Mouse (Mus musculus) heart, embryonic 15.5 days (tissue): Measurements from ENCODE around the gene Ryr2. TPM values are rescaled to one million over a fixed set of nuclear protein-coding genes. Genes with fewer than 3 reads are reported as not detected.

Experiments used
- ATAC-seq: fragments of 200-750 bp; cut with Nextera tagmentation; replicated peaks from 2 replicates; pipeline ENCODE4 v1.8.0; 2017; ENCODE audit warnings: low read depth, moderate TSS enrichment; ENCODE audit not compliant: insufficient number of reproducible peaks, insufficient read depth, low FRiP score
- H3K27ac ChIP-seq: fragments of 300-500 bp; sonication (generic); 2 replicates; pipeline ENCODE4 v1.5.1; 2015; ENCODE audit warnings: mild to moderate bottlenecking, inconsistent platforms
- H3K27me3 ChIP-seq: fragments of 300-500 bp; sonication (generic); 2 replicates; pipeline ENCODE4 v1.6.1; 2015; ENCODE audit warnings: inconsistent platforms
- H3K36me3 ChIP-seq: fragments of 300-500 bp; sonication (generic); 2 replicates; pipeline ENCODE4 v1.6.1; 2015; ENCODE audit warnings: mild to moderate bottlenecking, inconsistent platforms
- H3K4me1 ChIP-seq: fragments of 300-500 bp; sonication (generic); replicated peaks from 2 replicates; pipeline ENCODE4 v1.6.1; 2015; ENCODE audit warnings: inconsistent platforms
- H3K4me2 ChIP-seq: fragments of 300-500 bp; sonication (generic); 2 replicates; pipeline ENCODE4 v1.6.1; 2015; ENCODE audit warnings: inconsistent platforms, mild to moderate bottlenecking, moderate library complexity
- H3K4me3 ChIP-seq: fragments of 300-500 bp; sonication (generic); 2 replicates; pipeline ENCODE4 v1.5.1; 2015; ENCODE audit warnings: mild to moderate bottlenecking, inconsistent platforms
- H3K9ac ChIP-seq: fragments of 300-500 bp; sonication (generic); 2 replicates; pipeline ENCODE4 v1.6.1; 2015; ENCODE audit warnings: mild to moderate bottlenecking, inconsistent platforms
- H3K9me3 ChIP-seq: fragments of 300-500 bp; sonication (generic); replicated peaks from 2 replicates; pipeline ENCODE4 v1.6.1; 2016; ENCODE audit warnings: inconsistent platforms
- WGBS: fragments of 180-500 bp; shearing (Covaris S2); methylation state at CpG from one replicate; pipeline ENCODE4 v1.1.7; 2015; ENCODE audit warnings: mixed read lengths; 5-methylcytosine and 5-hydroxymethylcytosine counted together
- polyA plus RNA-seq: library from polyadenylated mRNA; unstranded; fragments of >200 nt; fragmentation: Nextera tagmentation; extraction: Ambion mirVana; gene quantifications from 2 replicates; pipeline ENCODE4 v1.2.1, GENCODE M21; 2015

The Ryr2 gene
- polyA plus RNA-seq, 1 experiment from 2014 or later, result 30.0 TPM

GRCm38 (mm10) chr13:11542546-11542945, 564.2 kb downstream of the Ryr2 start:
- Histone ChIP-seq H3K36me3 (no peaks in the 10 kb centered on the region), H3K4me3 (no peak overlapping the region), H3K9ac (no peak overlapping the region), H3K4me1 (no peaks in the 10 kb centered on the region), H3K27me3 (no peaks in the 10 kb centered on the region), H3K9me3 (no peaks in the 10 kb centered on the region), H3K4me2 (no peak overlapping the region), H3K27ac (no peak overlapping the region)
- WGBS, result 77% methylated on average over 3 of the region's 3 CpGs
- ATAC-seq, result no peak

- Histone ChIP-seq H3K4me1 (no peaks in the 10 kb centered on the region), H3K27me3 (no peaks in the 10 kb centered on the region), H3K27ac (no peak overlapping the region), H3K4me2 (no peak overlapping the region), H3K4me3 (no peak overlapping the region), H3K9me3 (no peaks in the 10 kb centered on the region), H3K9ac (no peak overlapping the region), H3K36me3 (no peaks in the 10 kb centered on the region)
- WGBS, result 47% methylated on average over 1 of the region's 1 CpGs
- ATAC-seq, result no peak
Observed at GRCm38 (mm10) chr13:11536851-11537250, 569.9 kb downstream of the Ryr2 start.

- H3K4me2 ChIP-seq, result no peak overlapping the region
- no peak overlapping the region for H3K9ac ChIP-seq
- H3K27ac ChIP-seq, result no peak overlapping the region
- ATAC-seq, result no peak
- H3K9me3 ChIP-seq, result no peaks in the 10 kb centered on the region
- H3K36me3 ChIP-seq, result no peaks in the 10 kb centered on the region
- 76% methylated on average over 3 of the region's 3 CpGs for WGBS
- no peaks in the 10 kb centered on the region for H3K4me1 ChIP-seq
- no peak overlapping the region for H3K4me3 ChIP-seq
- no peaks in the 10 kb centered on the region for H3K27me3 ChIP-seq
Observed at GRCm38 (mm10) chr13:11535874-11536273, 570.9 kb downstream of the Ryr2 start.

- no peak for ATAC-seq
- Histone ChIP-seq H3K36me3 (no peaks in the 10 kb centered on the region), H3K27me3 (no peaks in the 10 kb centered on the region), H3K4me1 (no peaks in the 10 kb centered on the region), H3K9me3 (no peaks in the 10 kb centered on the region), H3K4me2 (no peak overlapping the region), H3K4me3 (no peak overlapping the region), H3K9ac (no peak overlapping the region), H3K27ac (no peak overlapping the region)
- 41% methylated on average over 2 of the region's 2 CpGs for WGBS
Observed at GRCm38 (mm10) chr13:11533265-11533664, 573.5 kb downstream of the Ryr2 start.

- Histone ChIP-seq H3K36me3 (no peaks in the 10 kb centered on the region), H3K4me1 (no peaks in the 10 kb centered on the region), H3K27ac (no peak overlapping the region), H3K4me2 (no peak overlapping the region), H3K27me3 (no peaks in the 10 kb centered on the region), H3K4me3 (no peak overlapping the region), H3K9me3 (no peaks in the 10 kb centered on the region), H3K9ac (no peak overlapping the region)
- WGBS, result 70% methylated on average over 7 of the region's 7 CpGs
- no peak for ATAC-seq
Observed at GRCm38 (mm10) chr13:11532014-11532890, 574.5 kb downstream of the Ryr2 start.

- 78% methylated on average over 4 of the region's 4 CpGs for WGBS
- no peaks in the 10 kb centered on the region for H3K4me1 ChIP-seq
- no peak overlapping the region for H3K9ac ChIP-seq
- no peaks in the 10 kb centered on the region for H3K36me3 ChIP-seq
- H3K27me3 ChIP-seq, result no peaks in the 10 kb centered on the region
- ATAC-seq, result no peak
- no peaks in the 10 kb centered on the region for H3K9me3 ChIP-seq
- no peak overlapping the region for H3K27ac ChIP-seq
- no peak overlapping the region for H3K4me3 ChIP-seq
- H3K4me2 ChIP-seq, result no peak overlapping the region
Observed at GRCm38 (mm10) chr13:11523612-11524011, 583.1 kb downstream of the Ryr2 start.

GRCm38 (mm10) chr13:11520765-11521164, 586.0 kb downstream of the Ryr2 start:
- H3K4me3 ChIP-seq, result no peak overlapping the region
- H3K4me1 ChIP-seq, result no peaks in the 10 kb centered on the region
- H3K36me3 ChIP-seq, result no peaks in the 10 kb centered on the region
- H3K27ac ChIP-seq, result no peak overlapping the region
- no peak overlapping the region for H3K4me2 ChIP-seq
- H3K9ac ChIP-seq, result no peak overlapping the region
- no peaks in the 10 kb centered on the region for H3K27me3 ChIP-seq
- ATAC-seq, result no peak
- 82% methylated on average over 2 of the region's 2 CpGs for WGBS
- H3K9me3 ChIP-seq, result no peaks in the 10 kb centered on the region

- 65% methylated on average over 2 of the region's 2 CpGs for WGBS
- no peak overlapping the region for H3K4me2 ChIP-seq
- H3K27ac ChIP-seq, result no peak overlapping the region
- H3K36me3 ChIP-seq, result no peaks in the 10 kb centered on the region
- H3K9ac ChIP-seq, result no peak overlapping the region
- no peaks in the 10 kb centered on the region for H3K27me3 ChIP-seq
- H3K4me3 ChIP-seq, result no peak overlapping the region
- no peaks in the 10 kb centered on the region for H3K9me3 ChIP-seq
- no peaks in the 10 kb centered on the region for H3K4me1 ChIP-seq
- ATAC-seq, result no peak
Observed at GRCm38 (mm10) chr13:11511540-11512177, 595.1 kb downstream of the Ryr2 start.

Other genes starting within 250 kb of the Ryr2 start
- 10.1 and 12.1 TPM in 2 replicates for gene Mtr, start 151.2 kb upstream of the Ryr2 start, polyA plus RNA-seq
- gene Actn2, start 233.8 kb upstream of the Ryr2 start, polyA plus RNA-seq, result 1,445 and 1,519 TPM in 2 replicates